Mouse (Mus musculus) c-Kit-positive CD71-negative TER-119-negative erythroid progenitor cells, embryonic 14.5 days (primary cell): ENCODE measurements at regions not wholly inside any gene's neighbourhood (a gene's known extent, or its start where the extent isn't known, plus 50 kb on each side); places are given as distances from the start of the nearest gene placed in this dataset.
A peak's percentile ranks its signal among the peaks of the same experiment; 100 is the strongest.

ENCODE experiments used
- DNase-seq: peaks from one replicate; pipeline ENCODE4 v3.0.0-alpha.2; 2013; ENCODE audit warnings: low read depth

GRCm38 (mm10) chr13:115257345-115257744 is 155.6 kb upstream of the Itga1 start:
- DNase-seq: no peak

- DNase-seq: no peak
Measured at GRCm38 (mm10) chr13:115252541-115252940, 150.8 kb upstream of the Itga1 start.

GRCm38 (mm10) chr13:115231981-115232380 is 130.2 kb upstream of the Itga1 start:
- no peak for DNase-seq

GRCm38 (mm10) chr13:115230494-115230893 is 128.7 kb upstream of the Itga1 start:
- DNase-seq: peak; percentile 35

- DNase-seq: no peak
Measured at GRCm38 (mm10) chr13:115226824-115227223, 125.1 kb upstream of the Itga1 start.

GRCm38 (mm10) chr13:115219701-115220100 is 117.9 kb upstream of the Itga1 start:
- DNase-seq: no peak

- DNase-seq: no peak
Measured at GRCm38 (mm10) chr13:115211285-115211684, 109.5 kb upstream of the Itga1 start.

GRCm38 (mm10) chr13:115210643-115211208 is 109.0 kb upstream of the Itga1 start:
- DNase-seq: no peak

GRCm38 (mm10) chr13:115209402-115210192 is 107.8 kb upstream of the Itga1 start:
- DNase-seq: no peak

- no peak for DNase-seq
Measured at GRCm38 (mm10) chr13:115206723-115207122, 105.0 kb upstream of the Itga1 start.

GRCm38 (mm10) chr13:115199166-115199565 is 97.4 kb upstream of the Itga1 start:
- no peak for DNase-seq

GRCm38 (mm10) chr13:115188066-115188465 is 86.3 kb upstream of the Itga1 start:
- DNase-seq: no peak

- no peak for DNase-seq
Measured at GRCm38 (mm10) chr13:115187356-115187755, 85.6 kb upstream of the Itga1 start.

- DNase-seq: no peak
Measured at GRCm38 (mm10) chr13:115182211-115182870, 80.6 kb upstream of the Itga1 start.

GRCm38 (mm10) chr13:115178175-115178917 is 76.6 kb upstream of the Itga1 start:
- DNase-seq: no peak

- no peak for DNase-seq
Measured at GRCm38 (mm10) chr13:115171347-115172062, 69.7 kb upstream of the Itga1 start.

- no peak for DNase-seq
Measured at GRCm38 (mm10) chr13:115165981-115166380, 64.2 kb upstream of the Itga1 start.

- no peak for DNase-seq
Measured at GRCm38 (mm10) chr13:115162689-115163413, 61.1 kb upstream of the Itga1 start.

GRCm38 (mm10) chr13:115159386-115159785 is 57.6 kb upstream of the Itga1 start:
- DNase-seq: no peak
